Mouse (Mus musculus) spleen, postnatal 4 days (tissue): ENCODE results near the gene Cemip2.

ENCODE experiments used
- DNase-seq, 2 experiments: peaks; one replicate each; pipeline ENCODE4 v3.0.0; 2022; ENCODE audit warnings: low spot score in 2 of 2

The Cemip2 gene

DNA sequence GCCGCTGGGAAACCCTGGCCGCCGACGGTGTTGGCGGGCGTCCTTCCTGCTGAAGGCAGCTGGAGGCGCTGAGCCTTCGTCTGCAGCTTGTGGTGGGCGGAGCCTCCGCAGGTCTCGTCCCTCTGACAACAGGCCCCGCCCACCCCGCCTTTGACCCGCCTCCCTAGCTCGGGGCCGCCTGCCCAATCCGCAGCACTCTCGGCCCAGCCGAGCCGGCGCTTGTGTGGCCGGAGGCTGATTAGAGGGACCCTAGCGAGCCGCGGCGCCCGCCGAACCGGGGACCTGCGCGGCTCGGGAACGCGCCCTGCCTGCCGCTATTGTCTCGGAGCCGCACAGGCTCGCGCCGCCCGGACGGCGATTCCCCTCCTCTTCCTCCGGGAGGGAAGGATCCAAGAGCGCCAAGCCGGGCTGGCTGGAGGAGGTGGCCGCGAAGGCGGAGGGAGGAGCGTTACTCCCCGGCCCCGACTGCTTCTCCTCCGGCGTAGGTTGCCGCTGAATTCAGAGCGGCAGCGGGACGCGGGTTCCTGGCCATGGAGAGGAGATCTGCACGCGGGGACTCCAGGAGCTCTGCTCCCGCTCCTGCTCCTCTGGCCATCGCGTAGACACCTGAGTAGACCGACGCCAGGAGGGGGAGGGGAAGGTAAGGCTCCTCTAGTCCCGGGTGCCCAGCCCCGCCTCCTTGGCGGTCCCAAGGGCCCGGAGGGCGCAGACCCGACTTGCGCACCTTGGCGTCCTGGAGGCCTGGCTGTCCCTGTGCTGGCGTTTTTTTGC, at the start of gene Cemip2:
Gene Cemip2, plus strand, starts transcription at position 196 of the 771 bp plus-strand sequence.
- peak; percentile 97 to 99 for DNase-seq

DNA sequence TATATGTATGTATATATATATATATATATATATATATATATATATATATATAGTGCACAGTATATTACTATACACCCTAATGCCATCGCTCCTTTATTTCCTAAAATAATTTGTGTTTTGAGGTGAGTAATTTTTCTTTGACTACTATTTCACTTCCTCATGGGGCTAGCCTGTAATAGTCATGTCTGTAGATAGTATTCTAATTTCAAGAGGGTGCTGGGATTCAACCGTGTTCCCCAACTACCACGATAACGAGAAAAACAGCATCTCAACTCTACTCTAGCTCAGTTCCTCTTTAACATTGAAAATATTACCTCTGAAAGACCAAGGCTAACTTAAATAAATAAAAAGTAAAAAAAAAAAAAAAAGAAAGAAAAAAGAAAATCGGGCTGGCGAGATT, 49.8 kb upstream of the Cemip2 start:
- no peak for DNase-seq

DNA sequence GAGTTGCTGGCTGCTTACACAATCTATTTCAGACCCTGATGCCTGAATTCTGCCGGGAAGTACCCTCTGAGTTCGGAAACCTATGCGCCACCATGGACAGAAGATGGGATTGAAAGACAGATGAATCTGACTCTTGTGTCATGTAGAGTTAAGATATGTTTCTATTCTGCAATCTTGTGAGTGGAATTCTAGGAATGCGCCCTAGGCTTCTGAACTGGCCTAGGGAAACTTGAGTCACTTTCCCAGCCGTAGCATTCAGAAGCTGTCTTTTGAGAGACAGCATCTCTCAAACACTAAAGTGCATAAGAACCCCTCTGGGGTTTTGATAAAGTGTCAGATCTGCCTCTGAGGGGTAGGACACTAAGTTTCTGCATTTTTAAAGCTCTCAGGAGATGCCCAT, 46.3 kb upstream of the Cemip2 start:
- DNase-seq = no peak

DNA sequence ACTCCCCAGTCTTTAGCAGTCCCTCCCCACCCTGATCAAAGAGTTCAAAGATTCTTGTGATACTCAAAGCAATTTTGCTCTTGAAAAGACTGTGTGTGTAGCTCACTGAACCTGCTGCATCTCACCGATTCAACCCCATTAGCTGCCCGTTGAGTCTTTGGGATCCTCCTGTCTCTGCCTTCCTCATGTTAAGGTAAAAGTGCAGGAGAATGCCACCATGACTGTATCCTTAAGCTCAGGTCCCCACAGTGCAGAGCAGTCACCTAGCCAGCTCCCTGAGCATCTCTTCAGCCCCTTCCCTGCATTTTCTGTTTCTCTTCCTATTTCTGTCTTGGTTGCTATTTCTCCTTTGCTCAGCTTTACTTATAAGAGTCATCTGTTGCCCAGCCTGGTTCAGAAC, 45.0 kb upstream of the Cemip2 start:
- no peak for DNase-seq

DNA sequence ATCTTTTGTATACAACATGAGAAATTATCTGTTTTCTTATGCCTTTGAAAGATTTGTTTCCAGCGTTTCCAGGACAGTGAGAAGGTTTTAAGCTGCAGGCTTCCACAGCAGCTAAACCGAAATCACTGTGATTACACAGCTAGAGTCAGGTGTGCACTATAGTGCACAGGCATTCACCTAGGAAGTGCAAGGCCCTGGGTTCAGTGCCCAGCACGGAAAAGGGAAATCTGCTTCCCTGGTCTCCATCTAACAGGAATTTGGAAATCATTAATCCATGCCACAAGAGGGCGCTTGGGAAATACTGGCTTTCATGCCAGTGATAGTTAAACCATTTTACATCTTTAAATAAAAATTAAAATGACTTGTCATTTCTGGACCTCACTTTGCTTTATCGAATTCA, 44.0 kb upstream of the Cemip2 start:
- DNase-seq = no peak

DNA sequence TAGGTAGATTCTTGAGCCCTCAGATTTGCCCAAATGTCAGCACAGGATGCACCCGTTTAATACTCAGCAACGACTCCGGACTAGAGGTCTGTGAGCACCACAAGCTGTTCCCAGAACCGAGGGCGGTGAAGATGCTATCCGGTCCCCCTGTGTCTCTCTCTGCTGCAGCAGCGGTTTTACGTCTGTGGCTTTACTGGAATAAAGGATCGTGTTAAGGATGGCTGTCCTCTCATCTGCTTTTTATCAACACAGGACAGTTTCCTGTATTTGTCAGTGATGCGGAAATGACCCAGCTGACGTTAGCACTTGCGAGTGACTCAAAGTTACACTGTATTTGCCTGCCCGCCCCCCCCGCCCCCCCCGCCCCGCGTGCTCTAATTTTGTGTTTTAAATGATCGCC, 40.7 kb upstream of the Cemip2 start:
- DNase-seq = peak in 1 of 2 experiments; percentile 60

DNA sequence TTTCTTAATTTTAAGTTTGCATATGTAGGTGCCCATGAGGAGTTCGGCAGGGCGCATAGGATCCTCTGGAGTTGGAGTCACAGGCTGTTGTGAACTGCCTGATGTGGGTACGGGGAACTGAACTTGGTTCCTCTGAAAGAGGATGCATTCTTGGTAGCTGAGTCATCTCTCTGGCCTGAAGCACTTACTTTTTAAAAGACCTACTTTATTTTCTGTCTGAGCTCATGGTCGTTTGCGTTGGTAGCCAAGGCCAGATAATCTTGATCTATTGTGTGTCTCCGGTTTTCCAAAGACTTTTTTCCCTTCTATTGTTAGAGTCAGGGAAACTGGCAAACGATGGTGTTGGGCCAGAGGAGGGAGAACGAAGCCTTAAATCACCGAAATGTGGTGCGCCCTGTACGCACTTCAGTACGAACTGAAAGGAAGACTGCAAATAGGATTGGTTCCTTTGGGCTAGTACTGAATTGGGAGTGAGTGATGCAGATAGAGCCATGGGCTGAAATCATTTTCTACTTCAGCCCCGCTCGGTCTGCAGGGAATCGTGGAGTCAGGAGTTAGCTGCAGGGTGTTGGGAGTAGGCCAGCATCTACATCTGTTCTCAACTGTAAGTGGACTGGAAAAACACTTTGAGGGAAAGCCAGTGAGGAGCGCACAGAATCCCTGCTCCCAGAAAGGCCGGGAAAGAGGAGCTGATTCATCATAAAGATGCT, 40.1 kb upstream of the Cemip2 start:
- peak in 1 of 2 experiments; percentile 57 for DNase-seq

DNA sequence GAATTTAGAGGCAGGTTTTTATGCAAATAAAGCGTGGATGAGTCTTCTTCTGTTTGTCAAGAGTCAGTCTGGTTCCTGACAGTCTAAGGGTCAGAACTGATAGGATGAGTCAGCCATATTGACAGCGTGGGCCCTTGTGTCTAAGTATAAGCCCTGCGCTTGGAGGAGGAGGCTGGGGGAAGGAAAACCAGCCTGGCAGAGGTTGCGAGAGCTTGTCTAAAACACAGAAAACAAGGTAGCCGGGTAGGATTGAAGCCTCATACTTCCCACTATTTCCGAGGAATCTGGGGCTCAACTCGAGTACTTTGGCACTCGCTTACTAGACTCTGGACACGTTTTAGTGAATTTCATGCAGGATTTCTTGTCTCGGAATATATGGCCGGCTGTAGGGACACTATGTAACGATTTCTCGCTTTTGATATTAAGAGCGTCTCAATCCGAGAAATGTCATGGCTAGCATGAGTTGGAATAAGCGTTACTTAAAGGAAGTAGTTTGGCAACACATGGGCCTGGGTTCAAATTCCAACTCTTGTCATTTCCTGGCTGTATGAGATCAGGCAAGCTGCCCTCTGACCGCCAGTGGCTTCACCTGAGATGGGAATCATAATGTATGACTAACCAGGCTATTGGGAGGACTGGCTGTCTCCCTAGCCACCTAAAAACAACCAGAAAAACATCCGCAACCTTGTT, 39.4 kb upstream of the Cemip2 start:
- DNase-seq = no peak

DNA sequence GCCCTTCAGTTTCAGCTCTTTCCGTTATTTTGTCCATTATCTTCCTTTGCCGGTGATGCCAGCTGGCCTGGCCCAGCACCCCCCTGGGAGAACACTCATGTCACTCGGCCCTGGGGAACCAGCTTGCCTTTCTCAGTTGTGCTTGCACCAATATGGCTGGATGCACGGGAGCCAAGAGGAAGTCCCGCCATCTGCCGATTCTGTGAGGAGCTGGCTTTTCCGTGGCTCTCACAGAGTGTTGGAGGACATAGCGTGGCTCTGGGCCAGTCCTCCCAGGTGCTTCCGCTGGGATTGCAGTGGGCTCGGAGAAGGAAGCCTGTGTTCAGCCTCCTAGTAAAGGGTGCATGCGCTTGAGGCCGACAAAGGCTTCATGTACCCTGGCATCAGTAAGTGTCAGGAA, 36.0 kb upstream of the Cemip2 start:
- no peak for DNase-seq

DNA sequence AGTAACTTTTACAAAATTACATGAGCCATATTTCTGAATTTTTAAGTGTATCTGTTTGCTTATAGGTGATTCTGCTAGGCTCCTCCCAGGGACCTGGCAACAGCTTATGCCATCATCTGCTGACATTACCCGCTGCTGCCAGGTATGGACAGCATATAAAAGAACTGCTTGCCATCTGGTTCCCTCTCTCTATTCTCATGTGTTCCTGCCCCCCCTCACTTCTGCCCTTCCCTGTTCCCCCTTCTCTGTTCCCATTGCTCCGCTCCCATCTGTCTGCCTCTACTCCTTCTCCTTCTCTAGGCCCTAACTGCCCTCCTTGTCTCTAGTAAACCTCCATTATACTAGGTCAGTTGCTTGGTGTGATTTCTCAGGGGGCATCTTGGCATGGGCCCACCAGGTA, 32.6 kb upstream of the Cemip2 start:
- DNase-seq = no peak

DNA sequence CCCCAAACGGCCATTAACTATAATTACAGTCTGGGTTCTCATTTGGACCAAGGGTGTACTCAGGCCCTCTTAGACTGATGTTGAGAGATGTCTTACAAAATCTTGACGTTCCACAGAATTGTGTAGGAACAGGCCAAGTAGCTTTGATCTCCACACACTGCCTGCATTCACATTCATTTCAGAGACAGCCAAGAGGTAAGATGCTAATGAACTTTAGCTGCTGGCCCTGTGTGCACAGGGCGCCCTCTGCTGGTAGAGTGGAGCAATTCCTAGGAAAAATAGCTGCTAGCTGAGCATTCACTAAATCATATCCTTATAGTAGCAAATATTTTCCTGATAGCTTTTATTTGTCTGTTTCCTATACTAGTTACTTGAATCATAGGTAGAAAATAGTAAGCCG, 30.8 kb upstream of the Cemip2 start:
- peak; percentile 51 to 80 for DNase-seq

DNA sequence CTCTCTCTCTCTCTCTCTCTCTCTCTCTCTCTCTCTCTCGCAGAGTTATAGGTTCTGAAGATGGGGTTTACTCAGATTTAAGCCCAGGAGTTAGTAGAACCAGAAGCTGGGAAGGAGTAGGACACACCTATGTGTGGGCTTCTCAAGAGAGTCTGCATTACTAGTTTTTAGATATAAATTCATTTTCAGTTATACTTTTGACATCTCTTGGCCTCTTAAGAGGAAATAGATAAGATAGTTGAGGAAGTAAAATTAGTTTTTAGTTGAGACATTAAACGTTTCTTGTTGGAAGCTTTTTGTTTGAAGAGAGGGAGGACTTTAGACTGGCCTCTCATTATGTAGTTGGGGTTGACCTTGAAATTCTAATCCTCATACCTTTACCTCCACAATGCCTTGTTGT, 28.0 kb upstream of the Cemip2 start:
- no peak for DNase-seq

DNA sequence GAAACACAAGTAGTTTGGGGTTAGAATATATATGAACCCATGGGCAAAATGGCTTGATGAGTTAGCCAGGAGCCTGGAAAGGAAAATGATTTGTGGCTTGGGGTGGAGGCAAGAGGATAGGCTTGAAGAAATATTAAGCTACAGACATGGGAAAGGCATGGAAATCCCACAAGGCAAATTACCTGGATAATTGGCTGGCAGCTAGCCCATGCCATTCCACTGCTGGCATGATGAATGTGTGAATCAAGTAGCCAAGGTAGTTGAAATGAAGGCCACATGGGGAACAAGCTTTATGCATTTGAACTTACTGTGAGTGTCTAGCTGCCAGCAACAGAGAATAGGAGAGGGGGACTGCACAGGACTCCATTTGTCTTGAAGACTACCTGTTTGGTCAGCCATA, 16.5 kb upstream of the Cemip2 start:
- DNase-seq = no peak

DNA sequence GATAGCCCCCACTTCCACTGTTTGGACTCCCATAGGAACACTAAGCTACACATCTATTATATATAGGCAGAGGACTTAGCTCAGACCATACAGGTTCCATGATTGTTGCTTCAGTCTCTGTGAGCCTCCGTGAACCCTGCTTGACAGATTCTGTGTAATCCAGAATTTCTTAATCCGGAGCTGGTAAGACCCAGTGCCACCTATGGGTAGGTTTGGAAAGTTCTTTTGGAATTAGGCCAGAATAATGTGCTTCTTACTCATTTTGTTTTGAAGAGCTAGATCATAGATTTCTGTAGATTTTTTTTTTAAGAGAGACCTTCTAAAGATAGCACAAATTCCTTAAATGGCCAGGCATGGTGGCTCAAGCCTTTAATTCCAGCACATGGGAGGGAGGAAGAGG, 14.1 kb upstream of the Cemip2 start:
- DNase-seq = no peak

DNA sequence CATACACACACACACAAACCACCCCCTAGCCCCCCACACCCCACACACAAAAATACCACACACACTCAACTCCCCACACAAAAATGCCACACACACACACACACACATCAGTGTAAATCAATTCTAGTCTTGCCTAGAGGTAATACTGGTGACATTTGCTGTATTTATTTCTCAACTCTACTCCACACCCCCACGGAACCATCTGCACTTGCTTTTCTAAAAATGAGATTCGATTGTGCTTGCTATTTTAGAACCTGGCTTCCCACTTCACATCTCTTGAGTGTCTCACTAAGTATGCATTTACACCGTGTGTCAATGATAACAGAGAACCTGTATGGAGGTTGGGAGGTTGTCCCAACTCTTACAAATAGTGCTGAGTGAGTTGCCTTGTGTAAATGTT, 13.4 kb upstream of the Cemip2 start:
- no peak for DNase-seq

DNA sequence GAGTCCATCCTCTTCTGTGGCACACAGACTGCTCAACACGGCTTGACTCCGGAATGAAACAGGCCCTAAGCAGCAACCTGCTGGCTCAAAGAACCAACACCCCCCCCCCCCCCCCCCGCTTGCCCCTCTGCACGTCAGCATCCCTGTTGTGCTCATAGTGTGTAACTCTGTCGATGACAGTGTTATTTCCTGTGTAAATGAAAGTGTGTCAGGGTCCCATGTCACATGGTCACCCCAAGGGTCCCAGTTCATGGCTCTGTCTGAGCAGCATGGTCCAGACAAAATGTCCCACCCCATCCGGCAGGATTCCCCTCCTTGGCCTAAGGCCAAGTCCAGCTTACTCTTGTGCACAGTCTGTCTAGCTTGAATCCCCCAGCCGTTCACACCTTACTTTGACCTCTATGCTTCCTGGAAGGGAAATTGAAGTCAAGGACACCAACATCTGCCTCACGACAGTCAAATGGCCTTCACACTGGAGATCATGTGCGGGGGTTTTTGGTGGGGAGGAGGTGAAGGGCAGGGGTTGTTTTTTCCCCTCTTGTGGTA, 10.6 kb upstream of the Cemip2 start:
- no peak for DNase-seq

DNA sequence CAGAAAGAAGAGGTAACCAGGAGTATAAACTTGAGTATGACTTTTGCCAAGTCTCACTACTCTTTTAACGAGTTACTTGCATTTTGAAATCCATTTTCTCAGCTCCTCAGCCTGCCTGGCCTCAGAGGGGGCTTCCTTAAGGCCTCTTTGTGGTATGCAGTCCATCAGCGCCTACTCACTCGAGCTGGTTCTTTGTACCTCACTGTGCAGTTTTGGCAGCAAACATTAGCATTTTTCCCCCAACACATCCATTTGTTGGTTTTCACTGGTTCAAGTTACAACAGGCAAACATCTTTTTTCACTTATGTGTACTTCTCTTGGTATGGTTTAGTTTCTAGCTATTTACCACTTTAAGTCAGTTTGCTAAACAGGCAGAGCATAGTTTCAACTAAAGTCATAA, 8.3 kb upstream of the Cemip2 start:
- DNase-seq = no peak

DNA sequence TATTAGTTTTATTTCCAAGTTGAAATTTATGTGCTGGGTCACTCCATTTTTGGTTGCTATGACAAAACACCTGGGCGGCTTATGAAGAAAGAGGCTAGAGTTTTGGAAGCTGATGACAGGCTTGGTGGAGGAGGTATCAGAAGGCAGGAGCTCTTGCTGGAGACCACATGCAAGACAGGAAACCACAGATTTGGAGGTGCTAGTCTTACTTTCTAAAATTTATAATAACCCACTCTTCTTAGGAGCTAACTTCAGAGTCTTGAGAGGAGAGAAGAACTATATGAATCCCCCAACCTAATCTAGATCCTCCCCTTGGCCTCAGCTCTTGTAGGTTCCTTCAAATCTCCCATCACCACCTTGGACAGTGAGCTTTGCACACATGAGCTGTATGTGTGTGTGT, 6.6 kb upstream of the Cemip2 start:
- no peak for DNase-seq

DNA sequence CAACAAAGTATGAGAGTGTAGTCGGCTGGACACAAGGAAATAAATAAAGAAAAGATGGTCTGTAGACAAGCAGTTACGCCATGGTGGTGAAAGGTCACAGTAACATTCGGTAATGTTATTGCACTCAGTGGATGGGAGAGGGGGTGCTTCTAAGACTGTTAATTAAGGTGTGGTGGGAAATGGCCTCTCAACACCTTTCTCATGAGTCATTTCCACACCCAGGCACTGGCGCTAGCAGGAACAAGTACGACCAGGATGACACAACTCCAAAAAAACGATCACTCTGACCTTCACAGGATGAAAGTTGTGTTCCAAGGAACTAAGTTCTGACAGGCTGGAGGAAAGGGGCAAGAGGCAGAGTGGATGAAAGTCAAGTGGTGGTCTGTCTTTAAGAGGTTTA, 4.5 kb upstream of the Cemip2 start:
- no peak for DNase-seq

DNA sequence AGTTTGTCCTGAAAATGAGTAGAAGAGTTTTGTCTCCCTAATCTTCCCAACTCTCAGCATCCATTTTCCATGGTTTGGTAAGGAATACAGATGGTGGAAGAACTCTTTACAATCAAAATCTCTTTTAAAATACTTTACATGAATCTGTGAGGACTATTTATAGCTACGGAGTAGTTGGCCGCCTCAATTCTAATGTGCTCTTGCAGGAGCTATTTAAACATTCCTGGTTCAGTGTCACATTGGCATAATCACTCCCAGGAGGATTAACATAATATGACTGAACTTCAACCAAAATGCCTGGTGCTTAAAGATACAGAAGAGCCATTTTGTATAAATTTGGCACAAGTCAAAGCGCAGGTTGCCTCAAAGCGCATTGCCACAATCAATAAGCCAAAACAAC, 2.5 kb upstream of the Cemip2 start:
- no peak for DNase-seq

DNA sequence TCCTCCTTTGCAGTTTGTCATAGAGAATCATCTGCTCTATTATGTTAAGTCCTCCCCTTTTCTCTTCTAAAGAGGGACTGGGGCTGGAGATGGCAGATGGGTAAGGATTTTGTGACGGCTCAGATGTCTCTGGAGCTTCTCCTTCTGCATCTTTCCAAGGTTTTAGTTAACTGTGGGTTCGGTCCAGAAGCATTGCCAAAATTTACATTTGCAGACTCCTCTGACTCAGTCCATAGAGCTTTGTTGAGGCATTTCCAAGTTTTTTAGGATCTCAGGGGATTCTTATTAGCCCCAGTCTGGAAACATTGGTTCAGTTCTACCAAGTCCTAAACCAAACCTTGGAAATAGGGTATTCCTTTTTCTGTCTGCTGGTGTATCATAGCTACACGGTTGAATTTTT, 1.5 kb upstream of the Cemip2 start:
- no peak for DNase-seq

DNA sequence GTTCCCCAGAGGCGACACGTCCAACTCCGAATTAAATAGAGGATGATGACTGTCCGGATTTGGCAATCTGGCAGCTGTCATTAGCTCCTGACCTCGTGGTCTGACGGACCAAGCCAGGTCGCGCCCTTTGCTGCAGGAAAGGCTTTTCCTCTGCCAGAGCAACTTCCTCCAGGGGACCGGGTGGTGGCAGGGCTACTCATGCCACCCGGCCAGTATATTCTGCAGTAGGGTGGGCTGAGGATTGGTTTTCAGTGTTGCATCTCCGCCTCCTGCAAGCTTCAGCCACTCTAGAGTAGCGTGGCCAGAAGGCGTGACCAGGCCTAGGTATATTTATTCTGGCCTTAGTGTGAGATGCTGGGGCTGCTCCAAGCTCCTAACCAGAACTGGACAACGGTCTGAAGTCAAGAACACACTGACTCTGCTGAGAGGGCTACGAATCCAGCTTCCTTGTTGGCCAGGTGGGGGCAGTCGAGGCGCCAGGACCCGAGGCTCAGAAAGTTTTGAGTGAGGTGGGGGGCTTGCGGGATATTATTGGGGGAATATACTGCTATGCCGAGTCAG, 891 bp upstream of the Cemip2 start:
- peak; percentile 42 to 74 for DNase-seq
